In the genomic region with DNA sequence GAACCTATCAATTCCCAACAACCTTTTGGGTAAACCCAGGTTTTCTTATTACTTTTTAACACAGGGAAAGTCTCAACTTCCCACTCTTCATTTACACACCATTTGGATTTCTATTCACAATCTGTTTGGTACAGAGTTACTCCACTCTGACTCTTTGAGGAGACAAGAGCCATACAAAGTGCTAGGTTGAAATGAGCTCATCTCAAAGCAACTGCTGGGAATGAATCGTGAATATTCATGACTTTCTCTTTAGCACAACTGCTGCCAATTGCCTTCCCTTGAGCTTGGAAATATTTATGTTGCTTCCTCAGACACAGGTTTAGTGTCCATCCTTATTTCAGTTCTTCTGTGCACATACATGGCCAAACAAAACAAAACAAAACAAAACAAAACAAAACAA, we compare ENCODE assay signal across 21 mouse cellular contexts. TPM values are rescaled to one million over a fixed set of nuclear protein-coding genes. Genes with fewer than 3 reads are reported as not detected.
"Had no signal": no experiment of that assay in that cellular context is flagged by ENCODE, and none has a peak within 500 bp of the region (broad histone marks: within the 10 kb centered on the region; RNA-seq: fewer than 3 reads in every experiment).

No protein-coding gene starts in this region.

- H3K27me3 ChIP-seq: limb, embryonic 13.5 days; liver, embryonic 12.5 days; liver, embryonic 15.5 days; lung, embryonic 15.5 days; megakaryocyte, embryonic 14.5 days; midbrain, embryonic 15.5 days had no signal

- H3K36me3 ChIP-seq: limb, embryonic 10.5 days; liver, embryonic 12.5 days; liver, embryonic 15.5 days; lung, embryonic 15.5 days; midbrain, embryonic 10.5 days had no signal

- H3K4me3 ChIP-seq: limb, embryonic 10.5 days; limb, embryonic 13.5 days; liver, embryonic 12.5 days; liver, embryonic 15.5 days; lung, embryonic 15.5 days; megakaryocyte, embryonic 14.5 days; midbrain, embryonic 10.5 days; midbrain, embryonic 15.5 days had no signal

- H3K4me2 ChIP-seq: limb, embryonic 13.5 days; liver, embryonic 12.5 days; liver, embryonic 15.5 days; lung, embryonic 15.5 days; midbrain, embryonic 15.5 days had no signal

- H3K4me1 ChIP-seq: limb, embryonic 10.5 days; limb, embryonic 13.5 days; liver, embryonic 12.5 days; liver, embryonic 15.5 days; lung, embryonic 15.5 days; megakaryocyte, embryonic 14.5 days; midbrain, embryonic 10.5 days; midbrain, embryonic 15.5 days had no signal

- DNase-seq: kidney, adult 18-20 months; kidney, adult 9 months; kidney, postnatal 14 days; kidney, postnatal 4 days; liver; lung, adult 18-20 months; lung, postnatal 10 days; lung, postnatal 36 days; thymus, adult 2 months; thymus, postnatal 14 days had no signal

- H3K9ac ChIP-seq: limb, embryonic 13.5 days; liver, embryonic 12.5 days; liver, embryonic 15.5 days; lung, embryonic 15.5 days; midbrain, embryonic 15.5 days had no signal

- ATAC-seq: liver, embryonic 12.5 days; midbrain, embryonic 15.5 days had no signal

- H3K27ac ChIP-seq: limb, embryonic 10.5 days; limb, embryonic 13.5 days; liver, embryonic 12.5 days; liver, embryonic 15.5 days; lung, embryonic 15.5 days; midbrain, embryonic 10.5 days; midbrain, embryonic 15.5 days had no signal

RNA-seq across cellular contexts. Expression of gene AA467197, which starts 46.9 kb away (rescaled TPM):
- total RNA-seq: layer of hippocampus, postnatal 14 days; left cerebral cortex, postnatal 25 days had no signal
- polyA plus RNA-seq: kidney, embryonic 16.5 days had no signal
